Mouse (Mus musculus): ENCODE measurements around the gene Plekhb1. TPM values are rescaled to one million over a fixed set of nuclear protein-coding genes. Genes with fewer than 3 reads are reported as not detected.

Plekhb1 gene
- polyA plus RNA-seq (2017; shearing (Covaris generic)): under 1 TPM in 2 of 3 experiments, not detected in 1; 0.13 to 0.20 TPM

- no peak for ATAC-seq
These were observed at the start of gene Plekhb1 for GRCm38 (mm10) chr7:100662231-100662630. Plekhb1 (minus strand) TSS chr7:100662414.

- peak; percentile 19 for ATAC-seq
These were observed 44.8 kb upstream of the Plekhb1 start for GRCm38 (mm10) chr7:100706883-100707480.

- peak; percentile 91 for ATAC-seq
These were observed 44.1 kb upstream of the Plekhb1 start, which contains the start of gene Fam168a for GRCm38 (mm10) chr7:100706143-100706841. Fam168a (plus strand) TSS chr7:100706635.

- ATAC-seq: peak; percentile 84
These were observed 37.9 kb upstream of the Plekhb1 start for GRCm38 (mm10) chr7:100699771-100700770.

- ATAC-seq: peak; percentile 77
These were observed 31.0 kb upstream of the Plekhb1 start for GRCm38 (mm10) chr7:100693199-100693598.

GRCm38 (mm10) chr7:100688471-100688870 is 26.3 kb upstream of the Plekhb1 start:
- no peak for ATAC-seq

- ATAC-seq: peak; percentile 54
These were observed 23.1 kb upstream of the Plekhb1 start for GRCm38 (mm10) chr7:100685061-100686030.

GRCm38 (mm10) chr7:100684538-100684937 is 22.3 kb upstream of the Plekhb1 start:
- no peak for ATAC-seq

GRCm38 (mm10) chr7:100684081-100684480 is 21.9 kb upstream of the Plekhb1 start:
- no peak for ATAC-seq

- ATAC-seq: no peak
These were observed 21.0 kb upstream of the Plekhb1 start for GRCm38 (mm10) chr7:100683241-100683640.

GRCm38 (mm10) chr7:100681132-100681531 is 18.9 kb upstream of the Plekhb1 start:
- ATAC-seq: no peak

- ATAC-seq: no peak
These were observed 17.0 kb upstream of the Plekhb1 start for GRCm38 (mm10) chr7:100678948-100679880.

GRCm38 (mm10) chr7:100678052-100678451 is 15.8 kb upstream of the Plekhb1 start:
- ATAC-seq: no peak

- no peak for ATAC-seq
These were observed 12.7 kb upstream of the Plekhb1 start for GRCm38 (mm10) chr7:100674941-100675340.

GRCm38 (mm10) chr7:100673452-100673851 is 11.2 kb upstream of the Plekhb1 start:
- no peak for ATAC-seq

- no peak for ATAC-seq
These were observed 8.4 kb upstream of the Plekhb1 start for GRCm38 (mm10) chr7:100670646-100671045.

- no peak for ATAC-seq
These were observed 1.6 kb upstream of the Plekhb1 start for GRCm38 (mm10) chr7:100663729-100664304.

- ATAC-seq: peak; percentile 93
These were observed 976 bp upstream of the Plekhb1 start for GRCm38 (mm10) chr7:100663190-100663589.

- no peak for ATAC-seq
These were observed 950 bp downstream of the Plekhb1 start for GRCm38 (mm10) chr7:100661264-100661663.

GRCm38 (mm10) chr7:100658093-100658578 is 4.1 kb downstream of the Plekhb1 start:
- ATAC-seq: no peak
